Mouse (Mus musculus) heart, adult 2 months (tissue): ENCODE measurements at regions not wholly inside any gene's neighbourhood (a gene's known extent, or its start where the extent isn't known, plus 50 kb on each side); places are given as distances from the start of the nearest gene placed in this dataset.

Source experiments
- DNase-seq, 2 experiments: peaks; one replicate each; pipeline ENCODE4 v3.0.0; 2021
- H3K27ac ChIP-seq: fragments of 200-600 bp; 2 replicates; pipeline ENCODE4 v1.8.1; 2022
- H3K27me3 ChIP-seq: fragments of 200-500 bp; 2 replicates; pipeline ENCODE4 v1.6.1; 2012; ENCODE audit warnings: mild to moderate bottlenecking, low read length, inconsistent platforms, mixed read lengths; ENCODE audit not compliant: control insufficient read depth, insufficient read depth
- H3K36me3 ChIP-seq: fragments of 200-500 bp; 2 replicates; pipeline ENCODE4 v1.6.1; 2012; ENCODE audit warnings: low read length, inconsistent platforms; ENCODE audit not compliant: control insufficient read depth, insufficient read depth
- H3K4me1 ChIP-seq: fragments of 200-500 bp; 2 replicates; pipeline ENCODE4 v1.6.1; 2011; ENCODE audit warnings: low read length; ENCODE audit not compliant: control insufficient read depth, insufficient read depth
- H3K4me3 ChIP-seq: fragments of 200-600 bp; 2 replicates; pipeline ENCODE4 v1.8.1; 2022
- H3K79me2 ChIP-seq: fragments of 200-500 bp; replicated peaks from 2 replicates; pipeline ENCODE4 v1.6.1; 2012; ENCODE audit warnings: mild to moderate bottlenecking, inconsistent platforms, low read length, moderate library complexity, mixed read lengths; ENCODE audit not compliant: control insufficient read depth, insufficient read depth
- H3K9ac ChIP-seq: fragments of 200-500 bp; 2 replicates; pipeline ENCODE4 v1.6.1; 2012; ENCODE audit warnings: low read depth, mild to moderate bottlenecking, control low read depth, inconsistent platforms, low read length, mixed read lengths
- CTCF ChIP-seq: fragments of 200-600 bp; IDR thresholded peaks from 2 replicates; pipeline ENCODE4 v1.8.1; 2022; ENCODE audit warnings: antibody characterized with exemption, mild to moderate bottlenecking, moderate library complexity
- EP300 ChIP-seq: fragments of 200-500 bp; IDR thresholded peaks from 2 replicates; pipeline ENCODE4 v1.6.1; 2011; ENCODE audit warnings: low read depth, low read length, control low read depth; ENCODE audit not compliant: insufficient read depth
- POLR2A ChIP-seq: fragments of 200-500 bp; IDR thresholded peaks from 2 replicates; pipeline ENCODE4 v1.6.1; 2011; ENCODE audit warnings: mild to moderate bottlenecking, low read depth, low read length, control low read depth; ENCODE audit not compliant: insufficient read depth
- WGBS: fragments of 180-500 bp; shearing (Covaris S2); methylation state at CpG from one replicate; pipeline ENCODE4 v1.1.7; 2018; 5-methylcytosine and 5-hydroxymethylcytosine counted together
- intact Hi-C: fragments of 180-260 bp; cut with DNase I; formaldehyde crosslinking; loops from one replicate; pipeline ENCODE4 v1.15.1; 2025

GRCm38 (mm10) chr13:59188431-59188830 is 382.1 kb downstream of the Ntrk2 start:
- TF ChIP-seq POLR2A = no peak
- TF ChIP-seq CTCF = no peak
- no peak for TF ChIP-seq EP300
- no peak for DNase-seq
- no peak overlapping the region for H3K9ac ChIP-seq
- H3K79me2 ChIP-seq = no peaks in the 10 kb centered on the region
- no peaks in the 10 kb centered on the region for H3K27me3 ChIP-seq
- no peaks in the 10 kb centered on the region for H3K36me3 ChIP-seq
- no peak overlapping the region for H3K27ac ChIP-seq
- no peak overlapping the region for H3K4me3 ChIP-seq
- H3K4me1 ChIP-seq = no peaks in the 10 kb centered on the region
- 82% methylated on average over 11 of the region's 11 CpGs for WGBS
- intact Hi-C loops = no loop called here
